Mouse (Mus musculus): ENCODE measurements at regions not wholly inside any gene's neighbourhood (a gene's known extent, or its start where the extent isn't known, plus 50 kb on each side); places are given as distances from the start of the nearest gene placed in this dataset.

DNA sequence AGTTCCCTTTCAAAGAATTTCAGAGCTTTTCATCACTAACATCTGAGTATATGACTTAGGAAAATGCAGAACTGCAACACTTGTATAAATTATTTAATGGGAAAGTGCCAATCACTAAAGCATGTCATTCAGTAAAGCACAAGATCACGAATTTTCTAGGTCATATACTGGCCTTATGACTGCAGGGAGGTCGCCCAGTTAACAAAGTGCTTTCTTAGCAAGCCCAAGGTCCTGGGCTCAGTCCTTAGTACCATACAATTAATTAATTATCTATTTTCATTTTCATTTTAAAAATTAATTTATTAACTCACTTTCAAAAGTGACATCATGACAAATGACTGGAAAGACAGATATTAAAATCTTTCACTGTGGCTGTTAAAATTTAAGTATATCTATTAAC, 228.5 kb upstream of the Atp2b1 start:
- TF ChIP-seq POLR2A (IDR thresholded peaks at IDR 0.05; ENCODE audit: borderline replicate concordance, insufficient read depth, low read length), result no peak
- TF ChIP-seq CTCF (IDR thresholded peaks at IDR 0.05; ENCODE audit: borderline replicate concordance, insufficient read depth, low read depth, low read length), result no peak

Measured in cerebellum, adult 2 months (tissue).